Mouse (Mus musculus): Measurements from ENCODE around the gene Cd4. TPM values are rescaled to one million over a fixed set of nuclear protein-coding genes. Genes with fewer than 3 reads are reported as not detected.

Cd4 gene
- polyA plus RNA-seq, 1 experiment: 682 TPM

DNA sequence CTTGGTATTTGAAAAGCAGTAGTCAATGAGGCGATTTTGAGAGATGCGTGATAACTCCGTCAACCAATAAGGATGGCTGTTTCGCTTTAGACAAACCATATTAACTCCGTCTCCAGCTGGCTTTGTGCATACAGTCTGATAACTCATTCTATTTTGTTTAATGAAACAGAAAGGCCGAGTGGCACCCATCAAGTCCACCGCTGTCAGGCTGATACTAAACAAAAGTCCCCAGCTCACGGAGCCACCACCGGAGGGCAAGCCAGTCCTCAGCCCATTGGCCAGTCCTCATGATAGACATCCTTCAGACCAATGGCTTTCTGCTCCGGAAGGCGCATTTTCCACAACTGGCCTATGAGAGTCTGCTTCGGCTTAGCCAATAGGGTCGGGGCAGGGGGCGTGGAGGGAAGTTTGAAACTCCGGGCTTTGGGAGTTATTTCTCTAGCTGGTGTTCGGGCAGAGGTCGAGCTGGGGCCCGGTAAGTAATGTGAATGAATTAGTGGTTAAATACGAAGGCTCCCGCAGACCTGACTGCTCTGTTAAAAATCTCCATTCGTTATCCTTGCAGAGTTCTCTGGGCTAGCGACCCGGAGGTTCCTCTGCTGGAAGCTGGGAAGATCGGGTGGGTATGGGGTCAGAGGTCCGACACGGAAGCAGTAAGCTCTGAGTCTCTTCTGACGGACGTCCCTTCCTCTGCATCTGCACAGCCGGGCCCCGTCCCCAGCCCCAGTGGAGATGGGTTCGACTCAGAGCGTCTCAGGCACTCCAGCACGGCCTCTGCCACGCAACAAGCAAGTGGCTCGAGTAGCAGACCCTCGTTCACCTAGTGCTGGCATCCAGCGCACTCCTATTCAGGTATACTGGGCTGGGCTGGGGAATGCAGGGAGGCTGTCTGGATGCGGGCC, 58.0 kb downstream of the Cd4 start:
- H3K4me1 ChIP-seq (ENCODE audit: control insufficient read depth, insufficient read depth, low read length): peaks cover 11% of the 10 kb centered on the region
- WGBS: under 1% methylated on average over 38 of the region's 38 CpGs
- no peak for TF ChIP-seq CTCF (IDR thresholded peaks at IDR 0.05; ENCODE audit: insufficient read depth, low read depth, low read length)
- 0 out of 2 replicates have a peak, but pooled peaks have one; percentile 21 for TF ChIP-seq POLR2A (IDR thresholded peaks at IDR 0.05; ENCODE audit: insufficient read depth, low read depth, low read length)
- H3K4me3 ChIP-seq (ENCODE audit: insufficient read depth, low read depth, low read length): peak overlapping the region; percentile 35
- H3K27ac ChIP-seq (ENCODE audit: insufficient read depth, low read depth, low read length): peak overlapping the region; percentile 74

DNA sequence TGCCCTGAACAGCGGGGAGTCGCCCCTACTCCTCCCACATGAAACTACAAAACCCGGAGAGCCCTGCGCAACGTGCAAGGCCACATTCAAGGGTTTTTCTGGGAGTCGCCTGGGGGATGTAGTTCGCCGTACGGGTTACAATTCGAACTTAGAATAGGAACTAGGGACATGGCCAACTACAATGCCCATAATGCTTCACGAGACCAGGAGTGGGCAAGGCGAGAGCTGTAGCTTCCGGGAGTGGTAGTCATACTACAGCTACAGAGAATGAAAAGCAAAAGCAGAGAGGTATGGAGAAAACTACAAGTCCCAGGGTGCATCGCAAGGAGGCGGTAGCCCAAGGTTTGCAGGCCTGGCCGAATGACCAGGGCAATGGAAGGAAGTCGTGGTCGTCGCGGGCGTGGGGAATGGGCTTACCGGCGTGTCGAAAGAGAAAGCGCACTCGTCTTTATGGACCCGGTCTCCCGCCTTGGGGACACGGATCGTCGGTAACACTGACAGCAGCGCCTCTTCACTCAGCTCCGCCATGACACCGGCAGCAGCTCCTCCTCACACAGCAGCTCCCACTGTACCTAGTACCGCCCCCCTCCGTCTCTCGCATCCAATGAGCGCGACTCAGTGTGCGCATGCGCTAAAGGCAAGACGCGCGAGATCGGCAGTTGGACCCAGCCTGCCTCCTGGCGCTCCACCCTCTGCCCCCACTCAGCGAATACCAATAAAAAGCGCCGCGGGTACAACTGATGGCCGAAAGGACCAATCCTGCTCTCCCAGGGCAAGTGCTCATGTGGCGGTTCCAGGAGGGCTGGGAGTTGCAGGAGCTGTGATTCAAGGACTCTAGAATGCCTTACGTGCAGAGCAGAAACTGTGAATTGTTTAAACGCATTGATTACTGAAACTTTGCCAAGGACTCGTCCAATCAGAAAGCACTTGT, 58.9 kb downstream of the Cd4 start, which contains the start of the genes Usp5 and Cdca3:
Gene Usp5, minus strand, starts transcription at position 617 of the 931 bp plus-strand sequence.
Gene Cdca3, plus strand, starts transcription at position 680 of the 931 bp plus-strand sequence.
- TF ChIP-seq CTCF (IDR thresholded peaks at IDR 0.05; ENCODE audit: insufficient read depth, low read depth, low read length) (no peak), POLR2A (IDR thresholded peaks at IDR 0.05; ENCODE audit: insufficient read depth, low read depth, low read length) (peak; percentile 65; the same call in 1 of the 2 replicates)
- WGBS: under 1% methylated on average over 55 of the region's 55 CpGs
- Histone ChIP-seq H3K4me3 (ENCODE audit: insufficient read depth, low read depth, low read length) (peak within 1 kb of the TSS; percentile 68), H3K27ac (ENCODE audit: insufficient read depth, low read depth, low read length) (peak within 1 kb of the TSS; percentile 82), H3K4me1 (ENCODE audit: control insufficient read depth, insufficient read depth, low read length) (peaks cover 11% of the 10 kb centered on the region)

DNA sequence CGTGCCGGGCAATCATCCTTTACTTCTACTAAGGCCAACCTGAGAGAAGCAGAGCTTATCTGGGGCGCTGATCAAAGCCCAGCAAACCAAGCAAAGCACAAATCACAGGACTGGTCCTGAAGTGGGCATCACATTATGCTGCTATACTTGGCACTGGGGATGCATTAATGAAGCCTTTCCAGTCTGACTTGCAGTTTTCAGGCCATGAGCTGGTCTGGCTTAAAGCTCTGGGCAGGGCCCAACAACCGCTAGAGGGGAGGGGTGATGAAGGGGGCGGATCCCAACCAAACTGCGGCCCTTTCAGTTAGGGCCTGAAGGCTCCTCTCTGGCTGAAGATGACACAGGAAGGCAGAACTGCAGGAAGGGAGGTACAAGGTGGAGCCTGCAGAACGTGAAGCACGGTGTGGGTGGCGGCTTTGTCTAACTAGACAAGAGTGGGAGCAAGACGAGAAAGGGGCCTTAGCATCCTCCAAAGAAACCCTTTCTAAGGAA, 59.9 kb downstream of the Cd4 start:
- Histone ChIP-seq H3K4me3 (ENCODE audit: insufficient read depth, low read depth, low read length) (peak overlapping the region; percentile 42), H3K4me1 (ENCODE audit: control insufficient read depth, insufficient read depth, low read length) (peaks cover 11% of the 10 kb centered on the region), H3K27ac (ENCODE audit: insufficient read depth, low read depth, low read length) (0 out of 2 replicates have a peak overlapping the region, but pooled peaks have one; percentile 14)
- TF ChIP-seq POLR2A (IDR thresholded peaks at IDR 0.05; ENCODE audit: insufficient read depth, low read depth, low read length): no peak
- WGBS: 13% methylated on average over 10 of the region's 10 CpGs

DNA sequence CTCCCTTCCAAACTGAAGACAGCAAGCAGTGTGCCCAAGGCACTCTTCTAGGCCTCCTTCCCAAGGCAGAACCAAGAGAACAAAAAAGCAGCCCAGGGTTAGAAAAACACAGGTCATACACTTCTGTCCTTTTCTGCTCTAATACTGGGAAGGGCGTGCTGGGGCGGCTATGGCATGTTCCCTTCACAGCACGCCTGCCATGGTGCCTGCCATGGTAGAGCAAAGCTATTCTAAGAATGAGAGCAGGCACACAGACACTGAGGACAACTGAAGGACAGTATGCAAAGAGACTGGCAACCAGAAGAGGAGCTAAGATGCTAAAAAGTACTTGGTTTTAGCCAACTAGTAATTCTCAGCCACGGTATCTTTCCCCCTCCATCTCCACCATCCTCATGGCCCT, 66.0 kb downstream of the Cd4 start:
- 94% methylated on average over 4 of the region's 4 CpGs for WGBS
- Histone ChIP-seq H3K27ac (ENCODE audit: insufficient read depth, low read depth, low read length) (no peak overlapping the region), H3K4me1 (ENCODE audit: control insufficient read depth, insufficient read depth, low read length) (0 out of 2 replicates have a peak, but pooled peaks cover 4% of the 10 kb centered on the region), H3K4me3 (ENCODE audit: insufficient read depth, low read depth, low read length) (no peak overlapping the region)
- TF ChIP-seq POLR2A (IDR thresholded peaks at IDR 0.05; ENCODE audit: insufficient read depth, low read depth, low read length): no peak
- no peak for TF ChIP-seq CTCF (IDR thresholded peaks at IDR 0.05; ENCODE audit: insufficient read depth, low read depth, low read length)

DNA sequence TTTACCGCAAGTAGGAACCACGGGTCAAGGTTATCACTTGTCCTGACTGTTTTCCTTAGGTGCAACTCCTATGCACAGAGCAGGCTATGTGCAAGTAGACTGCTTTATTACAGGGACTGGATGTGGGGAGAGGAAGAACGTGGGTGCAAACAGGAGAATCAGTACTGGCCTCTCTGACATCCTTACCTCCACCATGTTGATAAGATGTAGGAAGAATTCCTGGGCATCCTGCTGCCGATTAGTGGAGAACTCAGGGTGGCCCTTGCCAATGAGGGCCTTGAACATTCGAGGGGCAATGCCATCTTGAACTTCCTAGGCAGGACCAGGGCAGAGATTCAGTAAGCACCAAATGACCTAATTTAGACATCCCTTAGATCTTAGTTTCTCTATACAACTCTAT, 67.1 kb downstream of the Cd4 start:
- no peak overlapping the region for H3K27ac ChIP-seq (ENCODE audit: insufficient read depth, low read depth, low read length)
- TF ChIP-seq CTCF (IDR thresholded peaks at IDR 0.05; ENCODE audit: insufficient read depth, low read depth, low read length): no peak
- TF ChIP-seq POLR2A (IDR thresholded peaks at IDR 0.05; ENCODE audit: insufficient read depth, low read depth, low read length): no peak
- H3K4me1 ChIP-seq (ENCODE audit: control insufficient read depth, insufficient read depth, low read length): 0 out of 2 replicates have a peak, but pooled peaks cover 4% of the 10 kb centered on the region
- no peak overlapping the region for H3K4me3 ChIP-seq (ENCODE audit: insufficient read depth, low read depth, low read length)
- 94% methylated on average over 5 of the region's 5 CpGs for WGBS

DNA sequence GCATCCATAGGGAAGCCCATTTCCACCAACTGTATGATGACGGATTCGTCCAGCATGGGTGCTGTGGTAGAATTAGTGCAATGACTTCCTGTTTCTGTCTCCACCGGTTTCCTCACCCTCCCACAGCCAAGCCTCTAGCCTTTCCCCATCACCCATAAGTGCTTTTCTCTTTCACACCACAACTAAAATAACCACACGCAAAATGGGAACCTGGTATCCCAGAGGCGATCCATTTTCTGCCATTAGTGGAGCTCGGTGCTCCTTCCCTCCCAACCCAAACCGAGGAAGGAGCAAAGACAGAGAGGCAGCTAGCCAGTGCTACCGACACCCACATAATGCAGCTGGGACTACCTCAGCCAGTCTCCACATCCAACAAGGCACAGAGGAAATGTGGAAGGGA, 70.0 kb downstream of the Cd4 start:
- H3K4me1 ChIP-seq (ENCODE audit: control insufficient read depth, insufficient read depth, low read length): peaks cover 14% of the 10 kb centered on the region
- no peak for TF ChIP-seq CTCF (IDR thresholded peaks at IDR 0.05; ENCODE audit: insufficient read depth, low read depth, low read length)
- no peak for TF ChIP-seq POLR2A (IDR thresholded peaks at IDR 0.05; ENCODE audit: insufficient read depth, low read depth, low read length)
- H3K4me3 ChIP-seq (ENCODE audit: insufficient read depth, low read depth, low read length): no peak overlapping the region
- H3K27ac ChIP-seq (ENCODE audit: insufficient read depth, low read depth, low read length): no peak overlapping the region
- 74% methylated on average over 8 of the region's 8 CpGs for WGBS

DNA sequence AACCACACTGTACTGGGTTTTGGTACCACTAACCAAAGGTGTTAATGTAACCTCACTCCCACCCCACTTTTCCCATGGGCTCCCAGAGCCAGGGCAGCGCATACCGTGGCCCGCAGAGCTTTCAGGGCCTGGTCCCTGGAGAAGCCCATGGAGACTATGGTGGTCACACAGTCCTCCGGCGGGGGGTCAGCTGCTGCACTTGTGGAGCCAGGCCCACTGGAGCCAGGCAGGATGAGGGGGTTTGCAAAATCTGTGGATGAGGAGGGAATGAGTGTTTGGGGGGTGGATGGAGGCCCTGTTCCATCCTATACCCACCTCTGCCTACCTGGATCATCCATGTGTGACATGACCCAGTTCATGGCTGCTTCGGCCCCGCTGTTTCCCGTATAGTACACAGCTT, 70.5 kb downstream of the Cd4 start:
- WGBS: 95% methylated on average over 8 of the region's 8 CpGs
- Histone ChIP-seq H3K4me1 (ENCODE audit: control insufficient read depth, insufficient read depth, low read length) (peaks cover 18% of the 10 kb centered on the region), H3K27ac (ENCODE audit: insufficient read depth, low read depth, low read length) (no peak overlapping the region), H3K4me3 (ENCODE audit: insufficient read depth, low read depth, low read length) (no peak overlapping the region)
- TF ChIP-seq CTCF (IDR thresholded peaks at IDR 0.05; ENCODE audit: insufficient read depth, low read depth, low read length): no peak

DNA sequence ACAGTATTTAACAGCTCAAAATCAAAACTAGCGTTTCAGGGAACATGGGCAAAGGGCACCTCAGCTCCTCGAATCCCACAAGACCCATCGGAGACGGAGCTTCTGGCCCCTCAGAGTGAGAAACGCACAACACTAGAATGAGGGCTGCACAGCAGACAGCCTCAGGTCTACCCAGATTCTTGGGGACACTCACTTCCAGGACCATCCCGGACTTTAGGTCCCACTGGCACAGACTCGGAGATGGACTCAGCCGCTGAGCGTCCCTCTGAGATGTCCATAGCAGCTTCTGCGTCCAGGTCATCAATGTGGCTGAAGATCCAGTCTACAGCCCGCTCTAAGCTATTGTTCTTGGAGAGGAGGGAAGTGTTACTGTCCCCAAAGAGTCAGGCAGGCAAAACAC, 70.9 kb downstream of the Cd4 start:
- H3K4me1 ChIP-seq (ENCODE audit: control insufficient read depth, insufficient read depth, low read length): peaks cover 22% of the 10 kb centered on the region
- TF ChIP-seq POLR2A (IDR thresholded peaks at IDR 0.05; ENCODE audit: insufficient read depth, low read depth, low read length) (no peak), CTCF (IDR thresholded peaks at IDR 0.05; ENCODE audit: insufficient read depth, low read depth, low read length) (no peak)
- 95% methylated on average over 11 of the region's 11 CpGs for WGBS
- no peak overlapping the region for H3K27ac ChIP-seq (ENCODE audit: insufficient read depth, low read depth, low read length)
- H3K4me3 ChIP-seq (ENCODE audit: insufficient read depth, low read depth, low read length): no peak overlapping the region
